Mouse (Mus musculus): ENCODE measurements at regions not wholly inside any gene's neighbourhood (a gene's known extent, or its start where the extent isn't known, plus 50 kb on each side); places are given as distances from the start of the nearest gene placed in this dataset.

DNA sequence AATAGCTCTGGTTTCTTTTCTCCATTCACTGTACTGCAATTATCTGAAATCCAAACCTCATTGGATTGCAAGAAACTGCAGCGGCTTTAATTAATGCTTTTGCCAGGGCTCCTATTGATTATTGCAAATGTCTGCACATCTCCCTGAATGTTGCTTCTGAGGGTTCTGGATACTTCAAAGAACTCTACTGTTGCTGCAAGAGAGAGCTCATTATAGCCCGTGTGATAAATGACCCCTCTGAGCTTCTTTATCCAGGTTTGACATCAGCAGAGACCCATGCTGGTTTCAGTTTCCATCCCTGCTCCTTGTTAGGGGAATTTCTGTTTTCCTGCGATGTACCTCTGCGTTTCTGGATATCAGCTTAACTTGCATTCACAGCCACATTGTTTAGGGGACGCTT, 78.4 kb upstream of the Nav3 start:
- DNase-seq (ENCODE audit: low read depth): no peak

DNA sequence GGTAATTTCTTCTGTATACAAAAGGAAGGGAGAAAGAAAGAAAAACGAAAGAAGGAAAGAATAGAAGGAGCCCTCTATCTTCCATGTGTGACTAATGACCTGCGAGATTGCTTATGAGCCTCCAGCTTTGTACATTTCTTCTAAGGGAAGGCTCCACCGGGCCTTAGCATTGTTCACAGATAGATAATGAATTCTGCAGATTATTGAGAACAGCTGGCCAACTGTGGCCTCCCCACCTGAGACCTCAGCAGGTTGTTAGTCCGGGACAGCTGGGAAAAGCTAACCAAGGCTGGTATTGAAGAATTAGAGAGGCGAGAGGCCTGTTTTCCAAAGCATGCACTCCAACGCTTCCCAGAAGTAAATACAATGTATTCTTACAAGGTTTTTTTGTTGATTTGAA, 86.7 kb upstream of the Nav3 start:
- DNase-seq (ENCODE audit: low read depth): no peak

DNA sequence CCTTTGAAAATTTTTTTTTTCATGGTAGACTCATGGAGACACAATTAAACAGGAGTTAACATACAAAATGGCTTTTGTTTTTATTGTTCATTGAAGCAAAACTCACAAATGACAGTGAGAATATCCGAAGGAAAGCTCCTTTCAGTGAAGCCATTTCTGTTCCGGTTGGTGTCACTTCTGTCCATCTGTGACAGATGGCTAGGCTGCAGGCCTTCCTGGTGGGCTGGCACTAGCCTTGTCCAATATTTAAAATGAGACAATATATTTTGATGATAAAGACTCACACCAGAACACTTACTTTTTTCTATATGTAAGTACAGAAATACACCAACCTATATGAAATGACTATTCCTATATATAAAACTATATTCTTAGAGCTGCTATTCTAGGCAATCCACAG, 92.4 kb upstream of the Nav3 start:
- no peak for DNase-seq (ENCODE audit: low read depth)

DNA sequence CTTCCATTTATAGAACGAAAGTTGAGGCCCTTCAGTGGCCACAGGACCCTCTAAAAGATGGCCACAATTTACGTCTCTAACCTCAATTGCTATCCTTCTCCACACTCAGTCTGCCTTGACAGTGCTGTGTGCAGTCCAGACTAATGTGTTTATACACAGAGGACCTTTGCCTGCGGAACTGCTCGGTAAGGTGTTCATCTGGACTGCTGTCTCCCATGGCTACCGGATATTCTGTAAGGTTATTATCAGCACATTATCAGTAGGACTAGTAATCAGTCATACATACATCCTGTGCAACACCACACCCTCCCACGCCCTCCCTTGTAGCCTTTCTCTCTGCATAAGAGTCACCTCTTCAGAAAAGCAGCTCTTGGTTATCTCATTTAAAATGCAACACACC, 98.0 kb upstream of the Nav3 start:
- no peak for DNase-seq (ENCODE audit: low read depth)

DNA sequence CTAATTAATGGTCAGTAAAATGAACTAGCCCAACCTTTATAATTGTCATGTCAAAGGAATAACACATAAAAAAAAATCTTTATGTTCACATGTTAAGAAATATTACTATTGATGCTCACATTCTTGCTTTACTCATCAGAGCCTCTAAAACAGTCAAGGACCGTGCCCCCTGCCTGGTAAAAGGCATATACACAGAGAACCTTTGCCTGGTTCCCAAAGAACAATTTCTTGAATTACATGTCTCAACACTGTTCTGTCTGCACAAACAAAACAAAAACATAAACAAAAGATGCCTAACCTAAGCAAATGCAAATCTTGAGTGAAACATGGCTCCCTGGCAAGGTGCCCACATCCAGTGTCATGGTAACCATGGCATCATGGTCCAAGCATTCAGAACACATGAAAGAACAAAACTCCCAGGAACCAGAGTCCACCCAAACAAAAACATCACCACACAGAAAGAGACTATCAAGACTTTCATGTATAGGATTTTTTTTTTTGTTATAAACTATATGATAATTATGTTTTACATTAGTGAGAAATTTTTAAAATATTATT, 100.4 kb upstream of the Nav3 start:
- no peak for DNase-seq (ENCODE audit: low read depth)

DNA sequence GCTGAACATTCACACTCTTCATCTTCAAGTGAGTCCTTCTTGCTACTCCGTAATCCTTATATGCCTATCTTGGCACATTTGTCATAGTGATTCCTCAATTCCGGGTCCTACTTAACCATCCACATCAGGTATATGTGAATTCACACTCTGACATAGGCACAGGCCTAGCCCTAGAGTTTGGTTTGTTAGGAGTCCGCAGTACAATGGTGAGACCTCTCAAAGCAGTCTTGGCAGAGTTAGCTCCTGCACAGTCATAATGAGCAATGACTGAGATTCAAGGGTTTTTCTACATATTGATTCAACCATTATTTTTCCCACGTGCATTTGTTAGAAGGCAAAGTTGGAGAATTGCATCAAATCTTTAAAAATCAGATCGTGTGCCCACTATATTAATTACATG, 107.1 kb upstream of the Nav3 start:
- no peak for DNase-seq (ENCODE audit: low read depth)

DNA sequence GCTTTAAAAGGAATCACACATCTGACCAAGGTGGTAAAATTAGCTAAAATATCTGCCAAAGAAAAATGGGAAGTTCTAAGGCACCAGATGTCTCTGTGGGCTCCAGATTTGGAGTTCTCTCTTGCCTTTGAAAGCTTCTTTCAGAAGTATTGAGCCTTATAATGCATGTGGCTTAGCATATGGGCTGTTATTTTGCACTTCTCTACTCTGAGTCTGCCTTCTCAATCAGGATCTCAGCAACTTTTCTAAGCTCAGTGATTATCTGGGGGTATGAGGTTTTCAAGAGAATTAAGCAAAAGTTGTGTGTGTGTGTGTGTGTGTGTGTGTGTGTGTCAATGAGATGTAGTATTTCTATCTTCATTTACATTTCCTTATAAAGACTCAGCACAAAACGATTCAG, 107.6 kb upstream of the Nav3 start:
- no peak for DNase-seq (ENCODE audit: low read depth)

DNA sequence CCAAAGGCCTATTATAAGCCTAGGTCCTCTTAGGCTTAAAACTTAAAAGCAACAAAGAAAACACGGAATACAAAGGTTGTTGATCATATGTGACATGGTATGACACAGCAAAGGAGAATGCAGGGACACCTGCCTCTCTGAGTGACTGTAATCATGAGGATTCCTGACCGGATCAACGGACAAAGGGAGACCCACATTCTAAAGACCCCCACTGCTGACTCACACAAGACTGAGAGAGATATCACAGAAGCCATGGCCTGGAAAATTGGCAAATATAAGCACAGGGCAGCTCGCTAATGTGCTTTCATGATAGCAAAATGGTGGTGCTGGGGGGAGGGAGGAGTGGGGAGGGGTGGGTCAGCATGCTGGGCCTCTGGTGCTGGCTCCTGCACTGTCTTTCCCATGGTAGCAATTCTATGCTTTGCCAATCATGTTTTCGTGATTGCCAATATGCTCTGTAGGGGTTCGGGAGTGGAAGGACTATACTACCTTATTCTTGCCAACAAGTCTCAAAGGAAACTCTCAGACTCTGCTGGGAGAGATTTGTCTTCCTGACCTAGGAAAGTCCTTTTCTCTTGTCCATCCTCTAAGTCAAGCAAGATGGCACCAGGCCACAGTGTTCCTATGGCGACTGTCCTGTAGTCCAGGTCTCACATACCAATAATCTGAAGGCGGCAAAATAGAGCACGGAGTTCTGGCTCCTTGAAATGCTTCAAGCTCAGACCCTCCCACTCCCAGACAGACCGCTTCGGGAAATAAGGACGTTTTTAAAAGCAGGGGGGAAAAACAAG, 110.5 kb upstream of the Nav3 start:
- no peak for DNase-seq (ENCODE audit: low read depth)

DNA sequence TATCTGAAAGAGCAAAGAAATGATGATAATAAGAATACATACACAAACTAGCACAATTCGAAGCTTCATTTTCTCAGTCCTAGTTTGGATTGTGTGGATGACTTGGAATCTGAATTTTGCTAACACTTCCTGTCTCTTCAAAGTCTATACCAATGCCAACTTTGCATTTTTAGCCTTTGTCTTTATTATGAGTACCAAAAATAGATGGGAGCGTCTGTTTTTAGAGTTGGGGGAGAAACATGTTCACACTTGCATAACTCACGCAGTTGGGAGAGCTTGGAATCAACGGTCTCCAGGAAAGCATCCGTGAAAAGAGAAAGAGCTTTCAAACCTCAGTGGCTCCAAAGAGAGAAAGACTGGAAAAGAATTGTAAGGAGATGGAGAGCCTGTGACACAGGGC, 114.5 kb upstream of the Nav3 start:
- no peak for DNase-seq (ENCODE audit: low read depth)

DNA sequence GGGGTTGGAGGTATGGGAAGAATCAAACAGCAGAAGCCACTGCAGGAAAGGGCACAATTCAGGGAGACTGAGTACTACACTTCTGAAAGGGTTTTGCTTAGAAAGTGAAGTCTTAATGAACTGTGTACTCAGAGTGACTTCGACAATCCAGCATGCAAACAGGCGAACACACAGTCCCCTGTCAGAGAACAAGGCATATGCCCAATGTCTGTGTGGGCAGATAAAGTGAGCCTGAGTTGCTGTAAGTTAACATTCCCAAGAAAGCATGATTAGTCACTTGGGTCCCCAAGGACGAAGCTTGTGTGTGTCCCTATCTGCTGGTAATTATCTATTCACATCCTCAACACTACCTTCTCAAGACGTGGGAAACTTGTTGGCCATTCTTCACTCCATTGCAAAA, 115.2 kb upstream of the Nav3 start:
- DNase-seq (ENCODE audit: low read depth): no peak

DNA sequence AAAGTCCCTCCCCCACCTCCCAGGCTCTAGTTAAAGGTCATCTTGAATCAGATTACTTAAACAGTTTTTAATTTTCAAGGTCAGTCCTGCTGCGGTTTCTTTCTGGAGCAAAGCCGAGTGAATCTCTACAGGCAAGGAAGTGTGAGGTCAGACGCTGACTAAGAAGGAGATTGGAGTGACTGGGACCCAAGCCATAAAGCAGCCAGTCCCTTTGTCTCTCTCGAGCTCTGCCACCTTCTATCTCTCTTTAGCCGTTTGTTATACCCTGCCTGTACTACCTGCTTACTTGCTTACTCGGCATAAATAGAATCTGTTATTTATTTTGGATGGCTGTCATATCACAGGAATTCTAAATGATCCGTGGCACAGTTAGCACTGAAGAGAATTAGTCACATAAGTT, 117.5 kb upstream of the Nav3 start:
- DNase-seq (ENCODE audit: low read depth): no peak

DNA sequence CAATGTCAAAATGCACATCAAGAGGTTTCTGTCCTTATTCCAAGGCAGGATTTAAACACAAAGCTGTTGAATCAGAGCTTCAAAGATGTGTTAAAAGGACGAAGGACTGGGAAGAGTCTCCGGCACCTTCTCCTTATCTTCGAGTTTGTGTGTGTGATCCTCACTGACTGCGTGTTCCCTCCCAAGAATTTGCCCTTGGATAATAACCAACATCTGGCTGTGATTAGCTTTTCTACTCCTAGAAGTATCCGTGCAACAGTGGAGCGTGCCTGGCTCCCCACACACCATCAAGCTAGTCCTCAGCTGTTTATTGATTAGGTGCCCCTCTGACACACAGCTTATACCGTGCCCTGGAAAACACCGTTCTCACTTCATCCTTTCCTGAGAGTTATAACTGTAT, 130.0 kb upstream of the Nav3 start:
- no peak for DNase-seq (ENCODE audit: low read depth)

DNA sequence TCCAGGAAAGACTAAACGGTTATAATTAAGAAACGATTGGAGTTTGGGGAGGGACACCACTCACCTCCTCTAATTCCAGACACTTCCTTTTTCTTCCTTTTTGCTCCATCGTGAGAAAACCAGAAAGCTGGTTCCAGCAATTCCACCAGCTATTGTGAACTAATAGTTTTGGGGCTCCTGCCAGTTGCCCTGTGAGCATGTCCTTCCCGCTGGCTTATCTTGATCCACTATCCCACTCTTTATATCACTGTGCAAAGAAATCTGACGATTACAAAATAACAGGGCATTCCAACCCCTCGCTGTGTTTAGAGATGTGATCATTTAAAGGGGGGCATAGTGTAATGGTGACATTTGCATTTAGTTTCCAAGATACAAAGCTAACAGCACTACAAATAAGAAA, 130.5 kb upstream of the Nav3 start:
- DNase-seq (ENCODE audit: low read depth): no peak

DNA sequence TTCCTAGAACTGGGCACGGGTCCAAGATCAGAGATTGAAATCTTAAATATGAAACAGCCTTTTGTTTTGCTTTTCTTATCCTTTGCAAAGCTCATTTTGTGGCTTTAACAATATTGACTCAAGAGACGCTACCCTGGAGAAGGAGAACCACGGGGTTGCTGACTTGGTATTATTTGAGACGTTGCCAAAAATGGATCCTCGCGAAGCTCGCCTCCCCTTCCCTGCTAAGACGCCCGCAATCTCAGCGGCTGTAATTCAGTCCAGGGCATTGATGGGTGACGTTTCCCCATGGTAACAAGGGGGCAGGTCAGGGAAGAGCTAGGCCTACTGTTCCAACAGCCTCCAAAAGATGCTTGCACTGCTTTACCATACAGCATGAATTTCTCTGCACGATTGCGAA, 131.5 kb upstream of the Nav3 start:
- no peak for DNase-seq (ENCODE audit: low read depth)

DNA sequence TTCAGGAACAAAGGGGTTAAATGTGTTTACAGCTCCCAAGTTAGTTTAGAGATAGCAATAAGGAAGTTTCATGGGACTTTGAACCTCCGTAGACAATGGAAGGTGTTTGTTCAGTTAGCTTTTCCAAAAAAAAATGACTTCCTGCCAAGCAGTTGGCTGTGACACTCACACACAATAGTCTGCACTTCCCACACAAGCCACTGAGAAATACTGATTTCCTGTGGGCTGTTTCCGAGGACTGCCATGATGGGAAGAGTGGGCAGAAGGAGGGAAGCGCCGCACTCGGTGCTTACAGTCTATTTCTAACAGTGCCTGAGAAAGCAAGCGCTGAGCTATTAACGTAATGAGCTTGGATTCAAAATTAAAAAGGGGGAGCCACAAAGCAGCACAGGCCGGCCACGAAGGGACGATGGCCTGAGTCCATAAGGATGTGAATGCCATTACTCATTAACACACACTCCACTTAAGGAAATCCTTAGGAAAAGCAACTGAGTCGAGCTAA, 144.4 kb upstream of the Nav3 start:
- DNase-seq (ENCODE audit: low read depth): no peak

DNA sequence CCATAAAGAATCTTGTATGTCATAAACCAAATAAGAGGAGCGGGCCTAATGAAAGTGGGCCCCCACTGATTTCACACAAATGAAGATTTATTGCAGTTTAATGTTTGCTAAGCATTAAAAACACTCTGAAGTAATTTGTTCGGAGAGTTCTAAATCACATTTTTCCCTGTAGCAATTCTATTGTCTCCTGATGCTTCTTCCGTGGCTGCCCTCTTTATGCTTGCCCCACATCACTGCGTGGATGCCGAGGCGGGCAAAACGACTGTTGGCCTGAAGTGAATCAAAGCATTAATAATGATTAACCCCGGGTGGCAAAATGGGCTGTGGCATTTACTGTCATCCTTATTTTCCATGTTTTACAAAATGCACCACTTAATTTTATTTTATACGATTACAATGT, 134.9 kb upstream of the E2f7 start:
- DNase-seq (ENCODE audit: low read depth): no peak

DNA sequence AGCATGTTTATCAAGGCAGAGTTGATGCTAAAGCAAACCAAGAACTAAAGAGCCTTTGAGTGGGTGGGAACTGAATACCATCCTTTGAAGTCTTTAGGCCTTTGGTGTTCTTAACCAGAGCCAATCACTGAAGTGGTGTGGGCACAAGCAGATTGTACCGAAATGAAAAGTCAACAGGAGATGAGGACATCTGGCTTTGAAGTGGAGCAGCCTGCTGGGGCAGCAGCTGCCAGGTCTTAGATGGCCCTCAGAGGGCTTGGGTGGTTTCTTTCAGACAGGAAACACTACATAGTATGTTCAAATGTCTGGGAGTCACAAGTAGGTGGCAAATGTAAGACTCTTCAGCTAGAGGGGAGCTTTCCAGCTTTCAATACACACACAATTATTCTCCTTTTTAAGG, 128.2 kb upstream of the E2f7 start:
- DNase-seq (ENCODE audit: low read depth): no peak

DNA sequence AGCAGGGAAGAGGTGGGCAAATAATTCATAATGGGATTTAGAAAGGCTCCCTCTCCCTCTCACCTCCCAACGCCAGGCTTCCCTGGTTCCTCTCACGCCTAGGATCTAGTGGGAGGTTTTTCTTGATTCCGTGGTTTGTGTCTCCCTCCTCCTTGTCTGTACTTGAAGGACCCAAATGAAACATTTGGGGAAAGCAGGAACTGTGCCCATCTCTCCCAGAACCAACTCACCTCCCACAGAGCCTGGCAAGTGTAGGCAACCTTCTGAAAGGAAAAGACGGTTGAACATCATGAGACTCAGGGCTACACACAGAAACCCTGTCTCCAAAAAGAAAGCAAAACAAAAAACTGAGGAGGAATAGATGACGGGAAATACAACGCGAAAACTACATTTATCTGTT, 126.0 kb upstream of the E2f7 start:
- DNase-seq (ENCODE audit: low read depth): no peak

DNA sequence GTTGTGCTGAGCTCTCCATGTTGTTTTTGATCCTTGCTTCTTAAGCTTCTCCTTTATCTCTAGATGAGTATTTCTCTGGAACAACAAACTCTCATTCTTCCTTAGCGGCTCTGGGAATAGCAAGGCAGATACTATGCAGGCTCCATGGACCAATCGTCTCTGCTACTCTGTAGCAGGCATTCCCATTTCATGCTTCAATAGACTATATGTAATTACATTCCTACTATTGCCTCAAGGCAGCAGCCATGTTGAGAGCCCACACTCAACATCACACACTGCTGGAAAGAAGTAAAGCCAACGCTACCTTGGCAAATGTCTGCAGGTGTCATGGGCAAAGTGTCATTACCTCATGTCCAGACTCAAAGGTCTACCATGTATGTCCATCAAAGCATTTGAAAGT, 119.6 kb upstream of the E2f7 start:
- DNase-seq (ENCODE audit: low read depth): no peak

DNA sequence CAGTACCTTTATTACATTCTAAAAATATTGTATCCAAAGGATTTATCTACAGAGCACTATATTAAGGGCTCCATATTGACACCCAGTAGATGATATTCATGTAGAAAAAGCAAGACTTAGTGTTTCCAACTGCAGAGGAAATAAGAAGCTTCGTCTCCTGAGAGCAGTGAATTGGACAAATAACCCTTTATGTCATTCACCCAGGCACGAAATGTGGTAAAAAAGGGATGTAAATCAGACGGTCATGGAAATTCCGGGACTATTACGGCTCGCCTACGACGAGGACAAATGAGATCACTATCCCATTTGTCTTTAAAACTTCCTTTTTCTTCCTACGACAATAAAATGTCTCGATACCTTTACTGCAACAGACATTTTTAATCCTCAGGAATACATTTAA, 104.8 kb upstream of the E2f7 start:
- no peak for DNase-seq (ENCODE audit: low read depth)

DNA sequence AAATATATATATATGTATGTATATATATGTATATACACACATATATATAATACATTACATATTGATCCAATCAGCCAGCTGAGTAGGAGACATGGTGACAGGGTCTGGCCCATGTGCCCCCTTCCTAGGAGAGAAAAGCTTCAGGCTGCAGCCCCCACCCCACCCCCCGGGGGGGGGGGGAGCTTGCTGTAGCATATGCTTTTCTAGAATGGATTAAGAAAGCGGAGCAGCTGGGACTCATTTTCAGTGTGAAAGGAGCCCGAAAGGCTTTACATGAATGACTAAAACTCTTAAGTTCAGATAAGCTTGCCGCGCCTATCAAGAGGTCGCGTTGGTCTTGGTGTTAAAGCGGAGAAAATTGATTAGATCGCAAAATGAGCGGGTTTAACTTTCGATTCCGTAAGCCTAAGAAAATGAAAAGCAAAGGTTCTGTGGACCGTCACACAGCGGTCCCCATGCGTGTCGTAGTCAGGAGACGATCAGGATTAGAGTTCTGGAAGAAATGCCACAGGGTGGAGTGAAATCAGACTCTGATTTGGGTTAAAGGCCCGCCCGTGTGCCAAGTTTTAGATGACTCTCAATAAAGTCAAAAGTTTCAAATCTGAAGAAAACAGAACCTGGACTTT, 103.1 kb upstream of the E2f7 start:
- DNase-seq (ENCODE audit: low read depth): no peak

DNA sequence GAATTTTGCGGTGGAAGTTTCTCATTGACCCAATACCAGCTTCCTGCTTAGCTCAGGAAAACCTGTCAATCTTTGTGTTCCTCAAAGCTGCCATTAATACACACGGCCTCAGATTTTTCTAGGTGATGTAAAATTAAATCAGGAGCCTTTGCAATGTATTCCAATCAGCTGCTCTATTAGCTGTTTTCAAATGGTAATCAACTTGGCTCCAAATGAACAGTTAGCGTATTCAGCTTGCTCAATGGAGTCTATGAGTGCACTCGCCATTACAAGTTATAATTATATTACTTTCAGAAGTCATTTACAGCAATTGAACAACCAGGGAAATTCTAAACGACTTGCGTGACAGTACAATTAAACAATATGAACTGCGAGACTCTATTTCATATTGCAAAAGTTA, 97.6 kb upstream of the E2f7 start:
- DNase-seq (ENCODE audit: low read depth): no peak

DNA sequence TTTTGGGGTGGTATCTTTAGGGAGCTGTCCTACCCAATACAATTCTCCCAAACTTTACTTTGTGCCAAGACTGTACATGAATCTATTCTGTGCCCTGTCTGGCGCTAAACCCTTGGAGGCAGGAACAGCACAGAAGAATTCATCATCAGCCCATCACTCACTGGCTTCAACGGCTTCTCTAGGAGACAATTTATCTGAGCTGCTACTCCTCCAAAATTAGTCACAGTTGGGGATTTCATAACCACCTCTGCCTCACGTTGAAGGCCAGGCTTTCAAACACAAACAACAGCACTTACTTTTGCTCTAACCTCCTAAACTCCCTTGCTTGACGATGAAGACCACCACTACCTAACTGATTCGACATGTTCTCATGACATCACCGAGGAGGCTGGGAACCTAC, 95.1 kb upstream of the E2f7 start:
- no peak for DNase-seq (ENCODE audit: low read depth)

DNA sequence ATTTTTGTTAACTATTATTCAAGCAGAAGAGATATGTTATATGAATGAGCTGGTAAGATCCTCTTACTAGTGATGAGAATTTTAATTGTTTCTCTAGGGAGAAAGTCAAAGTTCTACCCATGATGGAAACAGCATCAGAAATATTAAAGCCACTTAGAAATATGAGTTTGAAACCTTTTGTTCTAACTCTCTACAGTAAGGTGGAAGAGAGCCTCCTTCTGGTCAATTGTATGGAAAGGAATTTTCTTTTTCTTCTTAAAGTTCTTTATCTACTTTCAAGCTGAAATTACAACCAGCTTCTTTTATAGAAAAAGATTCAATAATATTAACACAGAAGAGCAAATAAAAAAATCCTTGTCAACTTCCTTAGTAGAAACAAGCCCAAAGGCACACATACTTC, 94.4 kb upstream of the E2f7 start:
- DNase-seq (ENCODE audit: low read depth): no peak

Measured in c-Kit-positive CD71-positive TER-119-negative erythroid progenitor cells, embryonic 14.5 days (primary cell).